Mouse (Mus musculus): ENCODE data around the gene Stat3. TPM values are rescaled to one million over a fixed set of nuclear protein-coding genes. Genes with fewer than 3 reads are reported as not detected.

Stat3 gene
- polyA plus RNA-seq, 1 experiment from 2014 or later: 49.2 TPM

GRCm38 (mm10) chr11:100904580-100905351, 34.6 kb downstream of the Stat3 start:
- Histone ChIP-seq H3K36me3 (ENCODE audit: control insufficient read depth, insufficient read depth, low read length) (peaks cover 32% of the 10 kb centered on the region), H3K4me3 (ENCODE audit: low read length) (no peak overlapping the region), H3K27ac (ENCODE audit: low read depth, low read length) (no peak overlapping the region), H3K9me3 (ENCODE audit: control insufficient read depth, low read length) (peaks cover 6% of the 10 kb centered on the region), H3K4me1 (ENCODE audit: control insufficient read depth, insufficient read depth, low read depth, low read length) (no peaks in the 10 kb centered on the region), H3K9ac (ENCODE audit: low read depth, low read length) (no peak overlapping the region), H3K4me2 (ENCODE audit: low read length) (no peak overlapping the region), H3K27me3 (replicated peaks; ENCODE audit: control insufficient read depth, insufficient read depth, low read length) (no peaks in the 10 kb centered on the region)
- 77% methylated on average over 19 of the region's 20 CpGs for WGBS
- no peak for ATAC-seq

- WGBS: 46% methylated on average over 16 of the region's 16 CpGs
- H3K4me2 ChIP-seq (ENCODE audit: low read length): no peak overlapping the region
- H3K4me3 ChIP-seq (ENCODE audit: low read length): no peak overlapping the region
- H3K36me3 ChIP-seq (ENCODE audit: control insufficient read depth, insufficient read depth, low read length): peaks cover 29% of the 10 kb centered on the region
- peaks cover 6% of the 10 kb centered on the region for H3K9me3 ChIP-seq (ENCODE audit: control insufficient read depth, low read length)
- H3K9ac ChIP-seq (ENCODE audit: low read depth, low read length): no peak overlapping the region
- no peaks in the 10 kb centered on the region for H3K27me3 ChIP-seq (replicated peaks; ENCODE audit: control insufficient read depth, insufficient read depth, low read length)
- H3K27ac ChIP-seq (ENCODE audit: low read depth, low read length): no peak overlapping the region
- 0 out of 2 replicates have a peak, but pooled peaks have one; percentile 37 for ATAC-seq
- peaks cover 4% of the 10 kb centered on the region for H3K4me1 ChIP-seq (ENCODE audit: control insufficient read depth, insufficient read depth, low read depth, low read length)
Observed at GRCm38 (mm10) chr11:100898441-100899199, 40.7 kb downstream of the Stat3 start.

GRCm38 (mm10) chr11:100897294-100898231, 41.8 kb downstream of the Stat3 start:
- peaks cover 29% of the 10 kb centered on the region for H3K36me3 ChIP-seq (ENCODE audit: control insufficient read depth, insufficient read depth, low read length)
- no peak overlapping the region for H3K27ac ChIP-seq (ENCODE audit: low read depth, low read length)
- no peak for ATAC-seq
- H3K9me3 ChIP-seq (ENCODE audit: control insufficient read depth, low read length): peaks cover 6% of the 10 kb centered on the region
- no peak overlapping the region for H3K4me3 ChIP-seq (ENCODE audit: low read length)
- peaks cover 4% of the 10 kb centered on the region for H3K4me1 ChIP-seq (ENCODE audit: control insufficient read depth, insufficient read depth, low read depth, low read length)
- no peak overlapping the region for H3K4me2 ChIP-seq (ENCODE audit: low read length)
- H3K27me3 ChIP-seq (replicated peaks; ENCODE audit: control insufficient read depth, insufficient read depth, low read length): no peaks in the 10 kb centered on the region
- WGBS: 63% methylated on average over 7 of the region's 7 CpGs
- no peak overlapping the region for H3K9ac ChIP-seq (ENCODE audit: low read depth, low read length)

DNA sequence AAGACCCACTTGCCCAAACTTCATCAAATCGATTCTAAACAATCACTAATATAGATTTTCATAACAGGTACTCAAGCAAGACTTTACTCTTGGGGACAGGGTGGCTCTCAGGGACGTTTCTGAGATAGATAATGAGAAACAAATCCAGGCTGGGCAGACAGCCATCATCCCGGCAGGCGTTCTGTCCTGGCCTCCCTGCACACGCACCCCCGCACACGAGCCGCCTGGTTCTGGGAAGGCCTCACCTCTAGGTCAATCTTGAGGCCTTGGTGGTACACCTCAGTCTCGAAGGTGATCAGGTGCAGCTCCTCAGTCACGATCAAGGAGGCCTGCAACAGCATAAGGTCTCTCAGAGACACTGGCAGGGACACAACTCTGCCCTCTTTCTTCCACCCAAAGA, 43.3 kb downstream of the Stat3 start:
- Histone ChIP-seq H3K27me3 (replicated peaks; ENCODE audit: control insufficient read depth, insufficient read depth, low read length) (no peaks in the 10 kb centered on the region), H3K36me3 (ENCODE audit: control insufficient read depth, insufficient read depth, low read length) (peaks cover 19% of the 10 kb centered on the region), H3K4me1 (ENCODE audit: control insufficient read depth, insufficient read depth, low read depth, low read length) (peaks cover 4% of the 10 kb centered on the region), H3K27ac (ENCODE audit: low read depth, low read length) (no peak overlapping the region), H3K9ac (ENCODE audit: low read depth, low read length) (no peak overlapping the region), H3K4me2 (ENCODE audit: low read length) (no peak overlapping the region), H3K4me3 (ENCODE audit: low read length) (no peak overlapping the region), H3K9me3 (ENCODE audit: control insufficient read depth, low read length) (no peaks in the 10 kb centered on the region)
- WGBS: 66% methylated on average over 10 of the region's 10 CpGs
- ATAC-seq: no peak

DNA sequence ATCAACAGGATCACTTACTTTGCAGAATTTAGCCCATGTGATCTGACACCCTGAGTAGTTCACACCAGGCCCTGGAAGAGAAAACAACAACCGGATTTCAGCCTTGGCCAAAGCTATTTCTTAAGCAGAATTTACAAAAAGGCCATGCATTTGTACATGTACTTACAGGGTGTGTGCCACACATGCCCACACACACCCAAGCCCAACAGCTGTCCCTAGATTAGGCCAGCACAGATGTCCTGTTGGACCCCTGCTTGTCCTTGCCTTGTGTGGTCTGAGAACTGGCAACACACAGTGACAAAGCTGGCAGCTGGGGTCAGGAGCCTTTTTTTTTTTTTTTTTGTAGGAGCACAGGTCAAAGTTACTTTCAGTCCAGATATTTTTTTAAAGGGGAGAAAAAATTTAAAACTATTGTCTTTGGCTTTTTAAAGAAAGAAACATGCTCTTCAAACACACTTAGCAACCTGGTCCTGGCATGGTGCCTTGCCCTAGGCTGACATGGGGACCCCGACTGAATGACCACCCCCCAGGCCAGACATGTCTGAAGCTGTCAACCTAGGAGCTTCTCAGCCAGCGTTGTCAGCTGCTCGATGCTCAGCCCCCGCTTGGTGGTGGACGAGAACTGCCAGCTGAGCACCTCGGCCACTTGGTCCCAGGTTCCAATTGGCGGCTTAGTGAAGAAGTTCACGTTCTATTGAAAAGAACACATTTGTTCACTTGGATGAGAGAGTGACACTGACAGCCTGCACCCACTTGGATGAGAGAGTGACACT, 45.0 kb downstream of the Stat3 start:
- WGBS: 54% methylated on average over 9 of the region's 9 CpGs
- Histone ChIP-seq H3K27me3 (replicated peaks; ENCODE audit: control insufficient read depth, insufficient read depth, low read length) (no peaks in the 10 kb centered on the region), H3K9ac (ENCODE audit: low read depth, low read length) (no peak overlapping the region), H3K4me2 (ENCODE audit: low read length) (no peak overlapping the region), H3K9me3 (ENCODE audit: control insufficient read depth, low read length) (no peaks in the 10 kb centered on the region), H3K4me1 (ENCODE audit: control insufficient read depth, insufficient read depth, low read depth, low read length) (peaks cover 4% of the 10 kb centered on the region), H3K36me3 (ENCODE audit: control insufficient read depth, insufficient read depth, low read length) (peaks cover 13% of the 10 kb centered on the region), H3K4me3 (ENCODE audit: low read length) (no peak overlapping the region), H3K27ac (ENCODE audit: low read depth, low read length) (no peak overlapping the region)
- no peak for ATAC-seq

DNA sequence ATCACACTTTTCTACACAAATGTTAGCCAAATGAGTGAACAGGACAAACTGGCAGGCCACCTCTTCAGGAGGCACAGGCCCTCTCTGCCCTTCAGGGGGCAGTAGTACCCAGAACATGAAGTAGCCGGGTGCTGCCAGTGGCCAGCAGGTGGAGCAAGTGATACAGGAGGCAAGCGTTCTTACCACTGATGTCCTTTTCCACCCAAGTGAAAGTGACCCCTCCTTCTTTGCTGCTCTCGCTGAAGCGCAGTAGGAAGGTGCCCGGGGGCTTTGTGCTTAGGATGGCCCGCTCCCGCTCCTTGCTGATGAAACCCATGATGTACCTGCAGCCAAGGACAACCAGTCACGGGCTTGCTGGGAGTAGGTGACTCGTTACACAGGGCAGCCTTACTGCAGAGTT, 45.9 kb downstream of the Stat3 start:
- ATAC-seq: peak; percentile 38; the same call in 1 of the 2 replicates
- Histone ChIP-seq H3K27me3 (replicated peaks; ENCODE audit: control insufficient read depth, insufficient read depth, low read length) (no peaks in the 10 kb centered on the region), H3K4me3 (ENCODE audit: low read length) (no peak overlapping the region), H3K36me3 (ENCODE audit: control insufficient read depth, insufficient read depth, low read length) (peaks cover 15% of the 10 kb centered on the region), H3K9me3 (ENCODE audit: control insufficient read depth, low read length) (no peaks in the 10 kb centered on the region), H3K9ac (ENCODE audit: low read depth, low read length) (no peak overlapping the region), H3K4me1 (ENCODE audit: control insufficient read depth, insufficient read depth, low read depth, low read length) (peaks cover 1% of the 10 kb centered on the region), H3K27ac (ENCODE audit: low read depth, low read length) (no peak overlapping the region), H3K4me2 (ENCODE audit: low read length) (no peak overlapping the region)
- WGBS: 13% methylated on average over 8 of the region's 9 CpGs

GRCm38 (mm10) chr11:100892435-100892834, 46.9 kb downstream of the Stat3 start:
- Histone ChIP-seq H3K9ac (ENCODE audit: low read depth, low read length) (no peak overlapping the region), H3K4me2 (ENCODE audit: low read length) (no peak overlapping the region), H3K27me3 (replicated peaks; ENCODE audit: control insufficient read depth, insufficient read depth, low read length) (no peaks in the 10 kb centered on the region), H3K36me3 (ENCODE audit: control insufficient read depth, insufficient read depth, low read length) (peaks cover 18% of the 10 kb centered on the region), H3K9me3 (ENCODE audit: control insufficient read depth, low read length) (no peaks in the 10 kb centered on the region), H3K4me1 (ENCODE audit: control insufficient read depth, insufficient read depth, low read depth, low read length) (no peaks in the 10 kb centered on the region), H3K4me3 (ENCODE audit: low read length) (no peak overlapping the region), H3K27ac (ENCODE audit: low read depth, low read length) (no peak overlapping the region)
- 89% methylated on average over 5 of the region's 5 CpGs for WGBS
- no peak for ATAC-seq

DNA sequence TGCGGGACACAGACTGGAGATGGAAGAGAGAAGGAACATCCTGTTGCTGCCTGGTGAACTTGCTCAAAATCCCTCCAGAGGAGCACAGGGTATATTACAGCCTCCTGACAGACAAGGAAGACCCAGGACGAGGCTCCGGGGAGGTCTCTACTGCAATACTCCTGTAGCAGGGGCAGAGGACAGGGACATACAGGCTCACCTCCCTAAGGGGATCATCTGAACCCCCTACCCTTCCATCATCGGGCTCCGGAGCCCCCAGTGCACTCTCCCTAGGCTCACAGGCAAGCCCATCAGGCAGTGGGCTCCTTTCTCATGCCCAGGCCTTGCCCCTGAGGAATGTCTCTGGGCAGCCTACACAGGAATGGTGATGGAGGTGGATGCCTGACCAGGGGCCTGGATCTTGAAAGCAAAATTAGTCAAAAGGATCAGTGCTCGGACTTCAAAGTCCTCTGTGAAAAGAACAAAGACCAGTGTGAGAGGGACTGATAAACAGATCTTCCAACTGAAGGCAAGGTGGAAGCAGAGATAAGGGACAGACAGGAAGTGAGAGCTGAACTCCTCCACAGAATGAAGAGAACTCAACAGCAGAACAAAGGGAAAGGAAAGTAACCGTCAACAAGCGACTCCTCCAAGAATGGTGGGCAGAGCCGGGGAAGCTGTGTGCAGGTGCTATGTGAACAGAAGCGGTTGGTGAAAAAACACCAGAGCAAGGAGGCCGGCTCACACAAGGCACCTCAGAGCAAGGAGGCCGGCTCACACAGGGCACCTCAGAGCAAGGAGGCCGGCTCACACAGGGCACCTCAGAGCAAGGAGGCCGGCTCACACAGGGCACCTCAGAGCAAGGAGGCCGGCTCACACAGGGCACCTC, 47.9 kb downstream of the Stat3 start:
- 67% methylated on average over 15 of the region's 15 CpGs for WGBS
- no peak for ATAC-seq
- no peaks in the 10 kb centered on the region for H3K9me3 ChIP-seq (ENCODE audit: control insufficient read depth, low read length)
- no peak overlapping the region; the same call in 1 of the 2 replicates for H3K9ac ChIP-seq (ENCODE audit: low read depth, low read length)
- peaks cover 21% of the 10 kb centered on the region for H3K36me3 ChIP-seq (ENCODE audit: control insufficient read depth, insufficient read depth, low read length)
- no peak overlapping the region for H3K4me3 ChIP-seq (ENCODE audit: low read length)
- H3K4me2 ChIP-seq (ENCODE audit: low read length): no peak overlapping the region
- no peak overlapping the region; the same call in 1 of the 2 replicates for H3K27ac ChIP-seq (ENCODE audit: low read depth, low read length)
- H3K4me1 ChIP-seq (ENCODE audit: control insufficient read depth, insufficient read depth, low read depth, low read length): no peaks in the 10 kb centered on the region
- H3K27me3 ChIP-seq (replicated peaks; ENCODE audit: control insufficient read depth, insufficient read depth, low read length): no peaks in the 10 kb centered on the region
